Mouse (Mus musculus) erythroblast, embryonic 14.5 days (primary cell): ENCODE measurements around the gene Gm11758. TPM values are rescaled to one million over a fixed set of nuclear protein-coding genes. Genes with fewer than 3 reads are reported as not detected.
"Not testable (repeated sequence)": the region's sequence is repeated elsewhere in the genome, so short reads cannot be mapped to it uniquely, and the experiment has no call there.

Experiments used
- H3K27me3 ChIP-seq: 2 replicates; pipeline ENCODE4 v1.6.1; 2012; ENCODE audit warnings: inconsistent platforms; ENCODE audit not compliant: control insufficient read depth
- H3K36me3 ChIP-seq: 2 replicates; pipeline ENCODE4 v1.6.1; 2012; ENCODE audit warnings: mild to moderate bottlenecking, inconsistent platforms; ENCODE audit not compliant: control insufficient read depth
- H3K4me1 ChIP-seq: 2 replicates; pipeline ENCODE4 v1.6.1; 2012; ENCODE audit warnings: inconsistent platforms; ENCODE audit not compliant: control insufficient read depth
- H3K4me3 ChIP-seq: replicated peaks from 2 replicates; pipeline ENCODE3; 2012; ENCODE audit warnings: moderate library complexity, mild to moderate bottlenecking, inconsistent platforms
- H3K9me3 ChIP-seq: 2 replicates; pipeline ENCODE4 v1.6.1; 2012; ENCODE audit warnings: low read length, inconsistent platforms, mixed read lengths; ENCODE audit not compliant: control insufficient read depth
- GATA1 ChIP-seq: IDR thresholded peaks from 2 replicates; pipeline ENCODE4 v1.6.1; 2012; ENCODE audit warnings: low read length, inconsistent platforms, mixed read lengths
- TAL1 ChIP-seq: IDR thresholded peaks from 3 replicates; pipeline ENCODE4 v1.6.1; 2012; ENCODE audit warnings: low read length, inconsistent platforms, mixed read lengths
- polyA plus RNA-seq: library from polyadenylated mRNA; stranded (reverse); fragments of >175 nt; gene quantifications from 2 replicates; pipeline ENCODE4 v1.2.3, GENCODE M21; 2012

The Gm11758 gene
- polyA plus RNA-seq = not detected in 2 replicates

- not testable (repeated sequence) for H3K9me3 ChIP-seq, H3K4me1 ChIP-seq, H3K4me3 ChIP-seq, H3K36me3 ChIP-seq, H3K27me3 ChIP-seq
These were observed at the start of gene Gm11758 for GRCm38 (mm10) chr4:73876166-73876565. Gene Gm11758, minus strand, starts transcription at chr4:73876266.

GRCm38 (mm10) chr4:73920660-73921059 lies 44.6 kb upstream of the Gm11758 start, which contains the start of gene Gm11756:
Gene Gm11756, minus strand, starts transcription at chr4:73920760.
- H3K27me3 ChIP-seq, H3K9me3 ChIP-seq, H3K4me3 ChIP-seq, H3K4me1 ChIP-seq, H3K36me3 ChIP-seq: not testable (repeated sequence)

DNA sequence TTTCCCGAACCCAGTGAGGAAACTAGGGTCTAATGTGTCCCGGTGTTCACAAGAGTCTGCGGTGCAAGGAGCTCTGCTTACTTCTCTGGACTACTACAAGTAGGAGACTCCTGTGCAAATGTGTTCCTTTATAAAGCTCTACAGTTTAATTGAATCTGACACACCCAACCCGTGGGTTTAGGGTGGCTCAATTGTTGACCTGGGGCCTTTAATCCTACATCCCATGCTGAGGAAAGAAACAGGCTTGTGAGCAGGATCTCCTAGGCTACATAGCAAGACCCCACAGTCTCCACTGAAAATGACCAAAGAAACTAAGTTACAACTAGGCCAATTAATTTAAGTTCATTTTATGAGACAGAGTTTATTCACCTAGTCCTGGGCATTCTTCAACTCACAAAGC lies 29.8 kb upstream of the Gm11758 start, which contains the start of gene Gm13871:
Gene Gm13871 (minus strand): TSS at position 101 of the 400 bp plus-strand sequence.
- H3K4me1 ChIP-seq, H3K27me3 ChIP-seq, H3K9me3 ChIP-seq, H3K4me3 ChIP-seq, H3K36me3 ChIP-seq: not testable (repeated sequence)

DNA sequence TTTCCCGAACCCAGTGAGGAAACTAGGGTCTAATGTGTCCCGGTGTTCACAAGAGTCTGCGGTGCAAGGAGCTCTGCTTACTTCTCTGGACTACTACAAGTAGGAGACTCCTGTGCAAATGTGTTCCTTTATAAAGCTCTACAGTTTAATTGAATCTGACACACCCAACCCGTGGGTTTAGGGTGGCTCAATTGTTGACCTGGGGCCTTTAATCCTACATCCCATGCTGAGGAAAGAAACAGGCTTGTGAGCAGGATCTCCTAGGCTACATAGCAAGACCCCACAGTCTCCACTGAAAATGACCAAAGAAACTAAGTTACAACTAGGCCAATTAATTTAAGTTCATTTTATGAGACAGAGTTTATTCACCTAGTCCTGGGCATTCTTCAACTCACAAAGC lies 14.9 kb upstream of the Gm11758 start, which contains the start of gene Gm11757:
Gene Gm11757 (minus strand): TSS at position 101 of the 400 bp plus-strand sequence.
- not testable (repeated sequence) for H3K27me3 ChIP-seq

DNA sequence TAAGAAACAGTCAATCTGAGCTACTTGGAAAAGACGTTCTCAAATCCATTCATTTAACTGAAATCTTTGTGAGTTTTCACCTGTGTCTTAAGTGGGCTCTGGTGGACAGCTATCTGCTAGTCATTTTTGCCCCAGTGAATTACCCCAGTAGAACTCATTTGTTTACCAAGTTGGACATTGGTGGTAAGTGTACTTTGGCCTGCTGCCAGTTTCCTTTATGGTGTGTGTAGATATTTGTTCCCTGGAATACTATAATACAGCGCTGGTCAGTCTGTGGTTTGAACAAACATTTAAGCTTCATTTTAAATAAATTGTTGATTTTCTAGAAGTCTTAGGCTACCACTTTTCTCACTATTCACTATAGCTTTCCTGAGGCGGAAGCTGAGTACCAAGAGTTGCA lies 49.5 kb downstream of the Gm11758 start:
- Histone ChIP-seq H3K4me3 (no peak overlapping the region), H3K4me1 (no peaks in the 10 kb centered on the region), H3K27me3 (no peaks in the 10 kb centered on the region), H3K9me3 (no peaks in the 10 kb centered on the region), H3K36me3 (no peaks in the 10 kb centered on the region)
- TF ChIP-seq TAL1 (no peak), GATA1 (no peak)

More for the DNA sequence above, 14.9 kb upstream of the Gm11758 start, which contains the start of gene Gm11757:
- not testable (repeated sequence) for H3K9me3 ChIP-seq, H3K4me1 ChIP-seq, H3K4me3 ChIP-seq, H3K36me3 ChIP-seq

Other genes starting within 250 kb of the Gm11758 start
- gene Gm11236, start 238.1 kb downstream of the Gm11758 start, polyA plus RNA-seq = not detected in 2 replicates
- gene Gm11239, start 207.9 kb downstream of the Gm11758 start, polyA plus RNA-seq = not detected in 2 replicates
- not detected in 2 replicates for gene Gm428, start 192.8 kb downstream of the Gm11758 start, polyA plus RNA-seq
- not detected in 2 replicates for gene Rasef, start 85.3 kb downstream of the Gm11758 start, polyA plus RNA-seq
- not detected in 2 replicates for gene Gm11757, start 14.8 kb upstream of the Gm11758 start, polyA plus RNA-seq
- not detected in 2 replicates for gene Gm13871, start 29.7 kb upstream of the Gm11758 start, polyA plus RNA-seq
- gene Gm11756, start 44.5 kb upstream of the Gm11758 start, polyA plus RNA-seq = not detected in 2 replicates
- not detected in 2 replicates for gene 2310002L09Rik, start 74.6 kb upstream of the Gm11758 start, polyA plus RNA-seq
- 0.01 TPM in 1 of 2 replicates, not detected in the other for gene Frmd3, start 137.2 kb upstream of the Gm11758 start, polyA plus RNA-seq